Mouse (Mus musculus) CH12.LX (cell line): ENCODE results near the gene Sh2d4b. TPM values are rescaled to one million over a fixed set of nuclear protein-coding genes. Genes with fewer than 3 reads are reported as not detected.

Source experiments
- DNase-seq: peaks from one replicate; pipeline ENCODE4 v3.0.0-alpha.2; 2013; ENCODE audit errors: extremely low read depth
- H3K27ac ChIP-seq: 2 replicates; pipeline ENCODE4 v1.5.1; 2012; ENCODE audit warnings: low read depth, mild to moderate bottlenecking, control low read depth, moderate library complexity; ENCODE audit not compliant: insufficient read depth
- H3K27me3 ChIP-seq: replicated peaks from 2 replicates; pipeline ENCODE3; 2012; ENCODE audit warnings: inconsistent platforms
- H3K36me3 ChIP-seq, 2 experiments: replicated peaks in 1 of 2; 2 replicates each; pipeline versions ENCODE3 to v1.6.1; 2012; ENCODE audit warnings: inconsistent platforms in 1 of 2, low read length in 1 of 2, mild to moderate bottlenecking in 1 of 2, mixed read lengths in 1 of 2, moderate library complexity in 1 of 2; ENCODE audit not compliant: control insufficient read depth in 1 of 2, insufficient read depth in 1 of 2
- H3K4me1 ChIP-seq, 2 experiments: 2 replicates each; pipeline ENCODE4 v1.6.1; 2012; ENCODE audit warnings: inconsistent platforms in 1 of 2, moderate library complexity in 1 of 2; ENCODE audit not compliant: insufficient read depth in 2 of 2, control insufficient read depth in 1 of 2
- H3K4me2 ChIP-seq: 2 replicates; pipeline ENCODE4 v1.6.1; 2012; ENCODE audit warnings: low read depth, mild to moderate bottlenecking, control low read depth; ENCODE audit not compliant: poor library complexity, insufficient read depth, severe bottlenecking
- H3K4me3 ChIP-seq, 3 experiments: fragments of 150-350 bp in 1 of 3; sonication (generic) in 1 of 3; replicated peaks in 1 of 3; 2 replicates each; pipeline versions ENCODE3 to v1.5.1; 2011 to 2012; ENCODE audit warnings: low read depth in 2 of 3, low read length in 2 of 3, mild to moderate bottlenecking in 2 of 3, moderate library complexity in 2 of 3, control low read depth in 1 of 3, improper control_type of control experiment in 1 of 3, inconsistent platforms in 1 of 3, mixed read lengths in 1 of 3; ENCODE audit not compliant: poor library complexity in 1 of 3
- H3K79me2 ChIP-seq: replicated peaks from 2 replicates; pipeline ENCODE4 v1.6.1; 2012; ENCODE audit warnings: mild to moderate bottlenecking, moderate library complexity; ENCODE audit not compliant: control insufficient read depth, poor library complexity, insufficient read depth, severe bottlenecking; ENCODE audit errors: extremely low read depth
- H3K9ac ChIP-seq: 2 replicates; pipeline ENCODE4 v1.6.1; 2012; ENCODE audit warnings: low read depth, mild to moderate bottlenecking, control low read depth, moderate library complexity; ENCODE audit not compliant: insufficient read depth
- H3K9me3 ChIP-seq: replicated peaks from 2 replicates; pipeline ENCODE3; 2012; ENCODE audit warnings: low read length, inconsistent platforms, mixed read lengths
- CHD1 ChIP-seq: IDR thresholded peaks from 2 replicates; pipeline ENCODE4 v1.6.1; 2012; ENCODE audit warnings: low read depth, low read length, improper control_type of control experiment, inconsistent platforms
- CHD2 ChIP-seq: IDR thresholded peaks from 2 replicates; pipeline ENCODE4 v1.6.1; 2011; ENCODE audit warnings: low read length, improper control_type of control experiment
- CTCF ChIP-seq, 2 experiments: IDR thresholded peaks in 1 of 2; conservative IDR thresholded peaks in 1 of 2; 2 replicates each; pipeline ENCODE4 v1.5.1; 2011 to 2012; ENCODE audit warnings: low read depth in 2 of 2, low read length in 2 of 2, improper control_type of control experiment in 1 of 2, inconsistent platforms in 1 of 2, mild to moderate bottlenecking in 1 of 2, moderate library complexity in 1 of 2
- E2F4 ChIP-seq: IDR thresholded peaks from 2 replicates; pipeline ENCODE4 v1.6.1; 2011; ENCODE audit warnings: low read depth, low read length, improper control_type of control experiment; ENCODE audit not compliant: insufficient replicate concordance
- ELF1 ChIP-seq: IDR thresholded peaks from 2 replicates; pipeline ENCODE4 v1.6.1; 2014; ENCODE audit warnings: low read depth, mild to moderate bottlenecking, inconsistent platforms, low read length, improper control_type of control experiment
- GABPA ChIP-seq: IDR thresholded peaks from 2 replicates; pipeline ENCODE4 v1.6.1; 2012; ENCODE audit warnings: low read depth, low read length, improper control_type of control experiment, inconsistent platforms; ENCODE audit not compliant: insufficient replicate concordance
- HCFC1 ChIP-seq: IDR thresholded peaks from 2 replicates; pipeline ENCODE4 v1.6.1; 2012; ENCODE audit warnings: low read depth, mild to moderate bottlenecking, inconsistent platforms, low read length, improper control_type of control experiment
- IRF4 ChIP-seq: IDR thresholded peaks from 2 replicates; pipeline ENCODE4 v1.6.1; 2014; ENCODE audit warnings: low read depth, mild to moderate bottlenecking, inconsistent platforms, low read length, improper control_type of control experiment
- JUND ChIP-seq: conservative IDR thresholded peaks from 2 replicates; pipeline ENCODE4 v1.6.1; 2011; ENCODE audit warnings: low read depth, low read length, improper control_type of control experiment
- MAZ ChIP-seq: IDR thresholded peaks from 2 replicates; pipeline ENCODE4 v1.6.1; 2012; ENCODE audit warnings: low read depth, mild to moderate bottlenecking, inconsistent platforms, low read length, improper control_type of control experiment, moderate library complexity
- MEF2A ChIP-seq: IDR thresholded peaks from 2 replicates; pipeline ENCODE4 v1.6.1; 2014; ENCODE audit warnings: low read depth, mild to moderate bottlenecking, inconsistent platforms, low read length, improper control_type of control experiment, borderline replicate concordance
- MXI1 ChIP-seq: IDR thresholded peaks from 2 replicates; pipeline ENCODE4 v1.6.1; 2011; ENCODE audit warnings: mild to moderate bottlenecking, low read depth, low read length, improper control_type of control experiment
- MYC ChIP-seq: IDR thresholded peaks from 2 replicates; pipeline ENCODE4 v1.6.1; 2011; ENCODE audit warnings: low read depth, mild to moderate bottlenecking, improper control_type of control experiment, low read length
- POLR2A ChIP-seq: IDR thresholded peaks from 2 replicates; pipeline ENCODE4 v1.6.1; 2011; ENCODE audit warnings: low read depth, mild to moderate bottlenecking, improper control_type of control experiment, low read length
- POLR2AphosphoS2 ChIP-seq: IDR thresholded peaks from 2 replicates; pipeline ENCODE4 v1.6.1; 2011; ENCODE audit warnings: low read depth, low read length, improper control_type of control experiment
- RCOR1 ChIP-seq: conservative IDR thresholded peaks from 2 replicates; pipeline ENCODE4 v1.6.1; 2012; ENCODE audit warnings: low read depth, mild to moderate bottlenecking, inconsistent platforms, low read length, improper control_type of control experiment
- SIN3A ChIP-seq: IDR thresholded peaks from 2 replicates; pipeline ENCODE4 v1.6.1; 2012; ENCODE audit warnings: low read length, improper control_type of control experiment, inconsistent platforms
- SMC3 ChIP-seq: IDR thresholded peaks from 2 replicates; pipeline ENCODE4 v1.6.1; 2011; ENCODE audit warnings: low read depth, low read length, improper control_type of control experiment
- TBP ChIP-seq: conservative IDR thresholded peaks from 2 replicates; pipeline ENCODE4 v1.6.1; 2011; ENCODE audit warnings: low read depth, low read length, improper control_type of control experiment
- UBTF ChIP-seq: IDR thresholded peaks from 2 replicates; pipeline ENCODE4 v1.6.1; 2012; ENCODE audit warnings: low read depth, mild to moderate bottlenecking, inconsistent platforms, low read length, improper control_type of control experiment, moderate library complexity
- USF1 ChIP-seq: IDR thresholded peaks from 2 replicates; pipeline ENCODE4 v1.6.1; 2014; ENCODE audit warnings: low read depth, mild to moderate bottlenecking, inconsistent platforms, low read length, improper control_type of control experiment
- USF2 ChIP-seq: conservative IDR thresholded peaks from 2 replicates; pipeline ENCODE4 v1.6.1; 2011; ENCODE audit warnings: low read depth, low read length, improper control_type of control experiment
- ZKSCAN1 ChIP-seq: IDR thresholded peaks from 2 replicates; pipeline ENCODE4 v1.6.1; 2012; ENCODE audit warnings: low read depth, inconsistent platforms, low read length, improper control_type of control experiment, borderline replicate concordance
- ZMIZ1 ChIP-seq: IDR thresholded peaks from 2 replicates; pipeline ENCODE4 v1.6.1; 2012; ENCODE audit warnings: low read depth, mild to moderate bottlenecking, inconsistent platforms, low read length, improper control_type of control experiment
- ZNF384 ChIP-seq: IDR thresholded peaks from 2 replicates; pipeline ENCODE4 v1.6.1; 2012; ENCODE audit warnings: low read depth, low read length, improper control_type of control experiment, inconsistent platforms
- dilution Hi-C: fragments of 300-500 bp; cut with MboI; formaldehyde crosslinking; loops from 2 replicates; pipeline ENCODE4 v1.14.3; 2020; ENCODE audit warnings: low sequenced_read_pairs; ENCODE audit not compliant: extremely low pct_unique_long_range_greater_than_20kb, extremely low pct_ligation_motif_present
- in situ Hi-C: fragments of 300-500 bp; cut with MboI; formaldehyde crosslinking; loops from 3 replicates; pipeline ENCODE4 v1.14.3; 2019; ENCODE audit warnings: low sequenced_read_pairs, low pct_ligation_motif_present, low pct_unique_long_range_greater_than_20kb, mixed read lengths
- polyA plus RNA-seq: library from polyadenylated mRNA; unstranded; fragments of >175 nt; gene quantifications from 2 replicates; pipeline ENCODE4 v1.2.1, GENCODE M21; 2012; ENCODE audit warnings: low read depth; ENCODE audit not compliant: insufficient read length
- total RNA-seq, 2 experiments: library from RNA; depleted of rRNA; stranded (reverse); fragments of 300-350 nt in 1 of 2; fragments of >200 nt in 1 of 2; gene quantifications; 2 replicates each; pipeline ENCODE4 v1.2.3; 2012 to 2014

The Sh2d4b gene
- total and polyA plus RNA-seq, 3 experiments = 0.04 to 0.17 TPM; not detected in 1

- Histone ChIP-seq H3K9me3 (no peaks in the 10 kb centered on the region), H3K27me3 (no peaks in the 10 kb centered on the region), H3K4me2 (no peak overlapping the region), H3K79me2 (no peaks in the 10 kb centered on the region), H3K27ac (no peak overlapping the region), H3K9ac (no peak overlapping the region)
- in situ Hi-C loops = no loop called here
- no peak for TF ChIP-seq ZKSCAN1
- no peak for TF ChIP-seq RCOR1
- no peak for TF ChIP-seq MXI1
- no peak for TF ChIP-seq ZMIZ1
- no peak for TF ChIP-seq USF2
- TF ChIP-seq GABPA = no peak
- no peak for TF ChIP-seq CTCF (conservative IDR thresholded peaks at IDR 0.05 in 1 of 2, IDR thresholded peaks at IDR 0.05 in 1 of 2; ENCODE audit: low read depth in 2 of 2, low read length in 2 of 2)
- no peak for TF ChIP-seq JUND
- no peak for TF ChIP-seq POLR2AphosphoS2
- TF ChIP-seq ZNF384 = no peak
- TF ChIP-seq CHD2 = no peak
- TF ChIP-seq, all 38 proteins: peak for 0
- H3K4me3 ChIP-seq = no peak overlapping the region
- no peak for DNase-seq
- no peaks in the 10 kb centered on the region for H3K4me1 ChIP-seq
- dilution Hi-C loops = no loop called here
- no peaks in the 10 kb centered on the region for H3K36me3 ChIP-seq
Measured at GRCm38 (mm10) chr14:40818051-40818450, 75.0 kb downstream of the Sh2d4b start.

- no peak overlapping the region for H3K9ac ChIP-seq
- no peak overlapping the region for H3K4me3 ChIP-seq
- H3K4me2 ChIP-seq = no peak overlapping the region
- no peaks in the 10 kb centered on the region for H3K27me3 ChIP-seq
- H3K4me1 ChIP-seq = no peaks in the 10 kb centered on the region
- no peaks in the 10 kb centered on the region for H3K36me3 ChIP-seq
- H3K27ac ChIP-seq = no peak overlapping the region
- no peak for DNase-seq
- dilution Hi-C loops = no loop called here
- in situ Hi-C loops = no loop called here
- H3K79me2 ChIP-seq = no peaks in the 10 kb centered on the region
- H3K9me3 ChIP-seq = no peaks in the 10 kb centered on the region
- TF ChIP-seq ELF1 (no peak), POLR2A (no peak), USF1 (no peak), UBTF (no peak), SMC3 (no peak), IRF4 (no peak), CHD1 (no peak), MYC (no peak), SIN3A (no peak), TBP (no peak), MAZ (no peak), CHD2 (no peak), CTCF (conservative IDR thresholded peaks at IDR 0.05 in 1 of 2, IDR thresholded peaks at IDR 0.05 in 1 of 2; ENCODE audit: low read depth in 2 of 2, low read length in 2 of 2) (no peak), MEF2A (no peak), RCOR1 (no peak), HCFC1 (no peak), MXI1 (no peak), E2F4 (no peak), JUND (no peak), GABPA (no peak)
Measured at GRCm38 (mm10) chr14:40816715-40817114, 76.4 kb downstream of the Sh2d4b start.
